Mouse (Mus musculus): ENCODE measurements at regions not wholly inside any gene's neighbourhood (a gene's known extent, or its start where the extent isn't known, plus 50 kb on each side); places are given as distances from the start of the nearest gene placed in this dataset.

DNA sequence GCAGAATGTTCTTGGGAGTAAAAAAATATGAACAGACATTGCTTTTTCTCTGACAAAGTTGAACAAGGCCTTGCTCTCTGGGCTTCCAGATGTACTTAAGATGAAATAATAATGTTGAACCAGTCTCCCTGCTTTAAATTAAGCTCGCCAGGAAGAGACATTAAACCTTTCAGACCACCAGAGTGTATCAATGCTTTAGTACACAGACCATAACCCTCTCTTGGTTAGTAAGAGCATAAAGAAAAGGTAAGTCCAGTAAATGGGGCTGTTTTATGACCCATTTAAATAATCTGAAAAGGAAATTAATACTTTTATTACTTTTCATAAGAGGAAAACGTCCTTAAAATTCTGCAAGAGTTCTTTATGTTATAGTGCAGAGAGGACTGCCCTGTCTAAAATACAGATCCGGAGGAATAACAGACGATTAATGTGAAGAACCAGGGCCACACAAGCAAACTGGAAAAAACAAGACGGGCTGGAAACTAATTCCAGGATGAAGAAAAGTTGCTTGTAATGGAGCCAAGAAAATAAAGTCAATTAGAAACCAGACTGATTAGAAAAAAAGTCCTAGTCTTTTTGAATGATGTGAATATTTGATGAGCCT is 74.4 kb downstream of the Mettl11b start:
- H3K27me3 ChIP-seq (ENCODE audit: low read depth, poor library complexity, severe bottlenecking) = no peaks in the 10 kb centered on the region
- no peaks in the 10 kb centered on the region for H3K9me3 ChIP-seq (replicated peaks)
- H3K36me3 ChIP-seq = no peaks in the 10 kb centered on the region
- no peaks in the 10 kb centered on the region for H3K4me1 ChIP-seq
- no peak overlapping the region for H3K27ac ChIP-seq (replicated peaks)
- no peak for DNase-seq (ENCODE audit: low spot score)
- no peak overlapping the region for H3K4me3 ChIP-seq
- 86% methylated on average over 5 of the region's 5 CpGs for WGBS

DNA sequence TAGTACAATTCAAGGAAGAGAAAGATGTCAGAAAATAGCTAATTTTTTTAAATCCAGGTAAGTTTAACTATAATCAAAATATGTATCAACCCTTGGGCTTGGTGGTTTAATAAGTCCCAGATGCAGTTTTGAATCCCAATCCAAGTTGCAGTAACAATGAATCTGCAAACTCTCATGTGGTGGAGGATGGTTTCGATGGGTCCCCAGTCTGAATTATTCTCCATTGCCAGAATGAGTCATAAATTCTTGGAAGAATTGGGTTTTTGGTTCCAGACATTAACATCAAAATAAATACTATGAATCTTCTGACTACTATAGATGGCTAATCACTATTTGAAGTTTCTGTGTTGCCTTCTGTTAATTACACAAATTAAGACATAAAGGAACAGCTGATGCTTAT is 82.9 kb downstream of the Mettl11b start:
- DNase-seq (ENCODE audit: low spot score) = no peak
- 83% methylated on average over 1 of the region's 1 CpGs for WGBS
- H3K27ac ChIP-seq (replicated peaks) = no peak overlapping the region
- no peaks in the 10 kb centered on the region for H3K27me3 ChIP-seq (ENCODE audit: low read depth, poor library complexity, severe bottlenecking)
- H3K9me3 ChIP-seq (replicated peaks) = no peaks in the 10 kb centered on the region
- no peak overlapping the region for H3K4me3 ChIP-seq
- H3K4me1 ChIP-seq = peaks cover 7% of the 10 kb centered on the region
- no peaks in the 10 kb centered on the region for H3K36me3 ChIP-seq

GRCm38 (mm10) chr1:163640527-163641228 is 84.4 kb downstream of the Mettl11b start:
- H3K4me1 ChIP-seq = peaks cover 7% of the 10 kb centered on the region
- no peak overlapping the region for H3K27ac ChIP-seq (replicated peaks)
- H3K4me3 ChIP-seq = no peak overlapping the region
- H3K9me3 ChIP-seq (replicated peaks) = no peaks in the 10 kb centered on the region
- 76% methylated on average over 9 of the region's 9 CpGs for WGBS
- H3K36me3 ChIP-seq = no peaks in the 10 kb centered on the region
- no peaks in the 10 kb centered on the region for H3K27me3 ChIP-seq (ENCODE audit: low read depth, poor library complexity, severe bottlenecking)
- DNase-seq (ENCODE audit: low spot score) = no peak

DNA sequence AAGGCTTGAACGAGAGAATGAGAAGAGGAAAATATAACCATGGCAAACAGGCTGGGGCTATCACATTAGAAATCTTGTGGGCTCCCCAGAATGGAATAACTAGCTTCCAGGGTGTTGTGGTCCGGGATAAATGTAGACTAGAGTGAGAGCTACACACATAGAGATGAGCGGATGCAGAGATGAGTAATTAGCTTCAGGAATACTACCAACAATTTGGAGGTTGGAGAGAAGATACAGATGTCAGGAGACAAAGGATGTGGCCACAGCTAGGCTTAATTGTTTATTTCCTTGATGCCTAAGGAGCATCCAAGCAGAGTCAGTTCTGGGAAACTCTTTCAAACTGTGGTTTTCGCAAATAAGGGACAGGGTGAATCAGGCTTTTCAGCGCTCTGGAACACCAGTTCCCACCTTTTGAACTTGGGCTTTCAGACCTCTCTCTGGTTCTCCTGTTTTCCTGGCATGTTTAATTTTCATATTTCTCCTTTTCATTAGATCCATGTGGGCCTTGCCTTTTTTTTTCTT is 94.7 kb downstream of the Mettl11b start:
- no peak overlapping the region for H3K4me3 ChIP-seq
- no peaks in the 10 kb centered on the region for H3K36me3 ChIP-seq
- no peak overlapping the region for H3K27ac ChIP-seq (replicated peaks)
- DNase-seq (ENCODE audit: low spot score) = no peak
- WGBS = 86% methylated on average over 5 of the region's 5 CpGs
- H3K9me3 ChIP-seq (replicated peaks) = no peaks in the 10 kb centered on the region
- no peaks in the 10 kb centered on the region for H3K27me3 ChIP-seq (ENCODE audit: low read depth, poor library complexity, severe bottlenecking)
- no peaks in the 10 kb centered on the region for H3K4me1 ChIP-seq

DNA sequence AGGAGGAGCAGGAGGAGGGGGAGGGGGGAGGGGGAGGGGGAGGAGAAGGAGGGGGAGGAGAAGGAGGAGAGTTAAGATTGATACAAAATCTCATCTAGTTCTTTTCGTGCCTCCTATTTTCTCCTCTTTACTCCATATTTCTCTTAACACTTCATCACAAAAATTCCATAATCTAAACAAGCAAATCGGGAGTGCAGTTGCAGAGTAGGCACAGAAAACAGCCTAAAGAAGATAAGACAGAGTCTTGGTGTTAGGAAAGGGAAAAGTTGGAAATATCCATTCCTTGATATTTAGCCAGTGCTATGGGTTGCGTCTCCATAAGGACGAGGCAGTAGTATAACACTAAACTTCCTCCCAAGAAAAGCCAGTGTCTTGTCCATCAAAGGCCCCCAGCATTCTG is 100.1 kb downstream of the Mettl11b start:
- Histone ChIP-seq H3K27ac (replicated peaks) (no peak overlapping the region), H3K4me3 (no peak overlapping the region), H3K4me1 (no peaks in the 10 kb centered on the region), H3K36me3 (no peaks in the 10 kb centered on the region), H3K9me3 (replicated peaks) (no peaks in the 10 kb centered on the region), H3K27me3 (ENCODE audit: low read depth, poor library complexity, severe bottlenecking) (no peaks in the 10 kb centered on the region)
- WGBS = 90% methylated on average over 4 of the region's 4 CpGs
- no peak for DNase-seq (ENCODE audit: low spot score)

DNA sequence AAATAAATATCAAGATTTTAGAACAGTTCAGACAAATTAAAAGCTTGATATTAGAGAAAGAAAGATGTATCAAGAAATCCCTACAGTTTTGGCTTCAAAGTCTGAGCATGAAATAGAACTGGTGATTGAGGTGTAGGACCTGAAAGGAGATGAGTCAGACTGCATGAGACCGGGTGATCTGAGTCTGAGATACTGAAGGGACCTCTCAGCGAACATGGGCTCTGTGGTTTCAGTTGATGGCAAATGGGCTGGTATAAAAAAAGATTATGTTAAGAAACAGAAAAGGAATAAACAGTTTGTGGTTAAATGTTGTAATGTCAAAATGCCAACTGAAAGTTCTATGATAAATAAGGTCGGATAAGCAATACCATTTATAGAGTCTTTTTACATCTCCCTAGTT is 103.7 kb downstream of the Mettl11b start:
- Histone ChIP-seq H3K4me3 (no peak overlapping the region), H3K9me3 (replicated peaks) (no peaks in the 10 kb centered on the region), H3K36me3 (no peaks in the 10 kb centered on the region), H3K27me3 (ENCODE audit: low read depth, poor library complexity, severe bottlenecking) (no peaks in the 10 kb centered on the region), H3K4me1 (0 out of 2 replicates have a peak, but pooled peaks cover 2% of the 10 kb centered on the region), H3K27ac (replicated peaks) (no peak overlapping the region)
- no peak for DNase-seq (ENCODE audit: low spot score)
- WGBS = 94% methylated on average over 3 of the region's 3 CpGs

DNA sequence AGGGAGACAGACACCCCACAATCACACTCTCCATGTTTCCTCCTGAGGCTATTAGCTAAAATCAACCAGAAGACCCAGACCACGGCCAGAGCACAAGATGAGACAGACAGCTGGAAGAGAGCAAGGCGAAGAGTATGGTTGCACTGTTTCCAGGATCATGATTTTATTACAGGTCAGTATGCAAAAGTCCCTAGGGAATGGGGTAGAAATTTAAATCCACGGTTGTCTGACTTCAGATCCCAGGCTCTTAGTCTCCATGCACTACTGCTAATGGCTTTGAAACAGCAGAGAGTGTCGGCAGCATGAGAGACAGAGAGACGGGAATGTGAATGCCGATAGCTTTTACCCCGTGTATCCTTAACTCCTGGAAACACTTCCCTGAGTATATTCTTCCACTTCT is 105.2 kb downstream of the Mettl11b start:
- no peak for DNase-seq (ENCODE audit: low spot score)
- Histone ChIP-seq H3K36me3 (no peaks in the 10 kb centered on the region), H3K27ac (replicated peaks) (no peak overlapping the region), H3K4me3 (no peak overlapping the region), H3K4me1 (0 out of 2 replicates have a peak, but pooled peaks cover 2% of the 10 kb centered on the region), H3K27me3 (ENCODE audit: low read depth, poor library complexity, severe bottlenecking) (no peaks in the 10 kb centered on the region), H3K9me3 (replicated peaks) (no peaks in the 10 kb centered on the region)
- 84% methylated on average over 7 of the region's 7 CpGs for WGBS

DNA sequence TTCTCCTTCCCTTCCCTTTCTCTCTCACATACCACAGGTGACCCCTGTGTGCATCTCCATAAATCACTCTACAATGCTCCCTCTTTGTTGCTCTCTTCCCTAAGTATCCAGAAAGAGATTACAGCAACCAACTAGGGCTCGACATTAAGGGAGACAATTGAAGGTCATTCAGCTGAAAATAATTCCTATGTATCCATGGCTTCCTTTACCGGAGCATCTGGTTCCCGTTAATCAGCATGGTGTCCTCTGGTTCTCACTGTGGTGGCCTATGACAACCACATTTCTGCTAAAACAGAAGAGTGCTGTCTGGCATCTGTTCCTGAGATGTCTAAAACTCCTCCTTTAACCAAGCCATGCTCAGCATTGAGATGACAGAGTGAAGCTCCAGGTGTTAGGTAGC is 106.9 kb downstream of the Mettl11b start:
- Histone ChIP-seq H3K4me1 (0 out of 2 replicates have a peak, but pooled peaks cover 2% of the 10 kb centered on the region), H3K27ac (replicated peaks) (no peak overlapping the region), H3K36me3 (no peaks in the 10 kb centered on the region), H3K9me3 (replicated peaks) (no peaks in the 10 kb centered on the region), H3K27me3 (ENCODE audit: low read depth, poor library complexity, severe bottlenecking) (no peaks in the 10 kb centered on the region), H3K4me3 (no peak overlapping the region)
- WGBS = 36% methylated on average over 3 of the region's 3 CpGs
- peak; percentile 15 for DNase-seq (ENCODE audit: low spot score)

DNA sequence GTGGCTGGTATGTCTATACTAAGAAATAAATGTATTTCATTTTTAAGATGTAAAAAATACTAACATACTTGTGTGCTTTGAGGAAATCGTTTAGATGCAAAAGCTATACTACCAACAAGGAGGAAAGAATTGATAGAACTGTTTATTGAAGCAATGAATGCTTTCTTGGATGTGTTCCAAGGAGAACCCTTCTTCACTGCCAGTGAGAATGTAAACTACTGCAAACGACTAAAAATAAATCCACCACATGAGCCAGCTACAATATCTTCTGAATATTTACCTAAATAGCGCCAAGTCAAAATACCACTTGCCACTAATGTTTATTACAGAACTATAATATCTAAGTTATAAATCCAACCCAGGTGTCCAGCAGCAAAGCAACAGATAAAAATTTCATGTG is 108.4 kb downstream of the Mettl11b start:
- no peak overlapping the region for H3K4me3 ChIP-seq
- H3K27ac ChIP-seq (replicated peaks) = no peak overlapping the region
- H3K36me3 ChIP-seq = no peaks in the 10 kb centered on the region
- H3K27me3 ChIP-seq (ENCODE audit: low read depth, poor library complexity, severe bottlenecking) = no peaks in the 10 kb centered on the region
- no peaks in the 10 kb centered on the region for H3K9me3 ChIP-seq (replicated peaks)
- WGBS = 90% methylated on average over 3 of the region's 3 CpGs
- DNase-seq (ENCODE audit: low spot score) = no peak
- H3K4me1 ChIP-seq = 0 out of 2 replicates have a peak, but pooled peaks cover 2% of the 10 kb centered on the region

DNA sequence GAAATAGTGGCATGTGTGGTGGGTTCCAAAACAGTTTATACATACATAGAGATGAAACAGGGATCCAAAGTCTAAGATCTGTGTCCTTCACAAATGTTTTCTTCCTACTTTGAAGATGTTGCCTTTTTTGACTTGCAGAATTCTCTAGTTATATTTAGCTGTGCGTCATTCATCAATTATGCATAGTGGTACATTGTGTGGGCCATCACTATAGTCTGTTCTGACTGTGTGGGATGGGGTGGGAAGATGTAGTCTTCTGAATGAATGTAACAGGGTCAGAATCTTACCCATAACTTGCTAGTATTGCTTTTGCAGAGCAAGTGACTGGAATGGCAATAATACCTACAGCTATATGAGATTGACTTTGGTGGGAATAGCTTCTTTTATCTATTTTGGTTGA is 116.6 kb downstream of the Mettl11b start:
- Histone ChIP-seq H3K4me1 (no peaks in the 10 kb centered on the region), H3K36me3 (no peaks in the 10 kb centered on the region), H3K4me3 (no peak overlapping the region), H3K27me3 (ENCODE audit: low read depth, poor library complexity, severe bottlenecking) (no peaks in the 10 kb centered on the region), H3K27ac (replicated peaks) (no peak overlapping the region), H3K9me3 (replicated peaks) (no peaks in the 10 kb centered on the region)
- DNase-seq (ENCODE audit: low spot score) = no peak
- 96% methylated on average over 1 of the region's 1 CpGs for WGBS

GRCm38 (mm10) chr1:163607701-163608100 is 117.3 kb downstream of the Mettl11b start:
- 85% methylated on average over 5 of the region's 5 CpGs for WGBS
- Histone ChIP-seq H3K36me3 (no peaks in the 10 kb centered on the region), H3K9me3 (replicated peaks) (no peaks in the 10 kb centered on the region), H3K4me1 (no peaks in the 10 kb centered on the region), H3K4me3 (no peak overlapping the region), H3K27me3 (ENCODE audit: low read depth, poor library complexity, severe bottlenecking) (no peaks in the 10 kb centered on the region), H3K27ac (replicated peaks) (no peak overlapping the region)
- no peak for DNase-seq (ENCODE audit: low spot score)

DNA sequence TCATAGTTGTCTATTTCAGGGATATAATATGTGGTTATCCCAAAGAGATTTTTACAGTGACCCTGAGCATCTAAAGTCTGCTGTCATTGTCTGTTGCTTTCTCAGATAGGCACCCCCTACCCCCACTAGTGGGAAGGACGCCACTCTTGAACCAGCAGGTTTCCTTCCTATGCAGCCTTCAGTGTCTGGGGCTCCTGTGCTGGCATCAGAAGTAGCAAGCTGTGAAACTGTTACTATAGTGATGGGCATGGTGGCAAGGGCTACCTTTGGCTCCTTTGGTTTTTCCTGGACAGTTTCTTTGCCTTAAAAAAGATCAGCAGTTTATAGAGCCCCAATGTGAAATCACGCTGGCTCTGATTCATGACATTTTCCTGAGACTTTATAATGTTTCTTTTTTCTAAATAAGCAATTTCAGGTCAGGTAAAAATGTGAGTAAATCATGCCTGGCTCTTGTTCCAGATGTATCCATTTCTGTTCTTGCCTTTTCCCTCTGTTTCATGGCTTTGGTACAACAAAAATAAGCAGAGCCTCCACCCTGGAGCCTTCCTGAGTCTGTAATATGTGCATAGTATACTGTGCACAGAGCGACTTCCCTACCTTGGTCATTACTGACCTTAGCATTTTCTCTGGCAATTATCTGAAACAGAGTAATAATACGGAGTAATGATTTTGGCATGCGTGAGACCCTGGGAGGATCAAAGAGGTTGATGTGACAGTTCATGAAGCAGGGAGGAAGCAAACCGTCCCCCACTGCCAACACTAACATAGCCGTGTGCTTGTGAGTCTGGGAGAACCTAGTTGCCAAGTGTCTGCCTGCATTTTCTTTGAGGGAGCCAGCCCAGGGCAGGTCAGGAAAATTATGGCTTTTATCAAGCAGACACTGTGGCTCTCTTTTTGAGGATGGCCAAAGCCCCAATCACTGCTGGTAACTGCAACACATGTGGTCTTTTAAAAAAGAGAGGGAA is 124.8 kb downstream of the Mettl11b start:
- no peak overlapping the region for H3K27ac ChIP-seq (replicated peaks)
- WGBS = 84% methylated on average over 7 of the region's 7 CpGs
- no peaks in the 10 kb centered on the region for H3K36me3 ChIP-seq
- H3K4me1 ChIP-seq = no peaks in the 10 kb centered on the region
- H3K27me3 ChIP-seq (ENCODE audit: low read depth, poor library complexity, severe bottlenecking) = no peaks in the 10 kb centered on the region
- DNase-seq (ENCODE audit: low spot score) = no peak
- no peak overlapping the region for H3K4me3 ChIP-seq
- no peaks in the 10 kb centered on the region for H3K9me3 ChIP-seq (replicated peaks)
